Mouse (Mus musculus) hindbrain, embryonic 15.5 days (tissue): ENCODE measurements at regions not wholly inside any gene's neighbourhood (a gene's known extent, or its start where the extent isn't known, plus 50 kb on each side); places are given as distances from the start of the nearest gene placed in this dataset.
"Not testable (repeated sequence)": the region's sequence is repeated elsewhere in the genome, so short reads cannot be mapped to it uniquely, and the experiment has no call there.

Experiments used
- ATAC-seq: fragments of 200-750 bp; cut with Nextera tagmentation; 2 replicates; pipeline ENCODE4 v1.8.0; 2017; ENCODE audit warnings: low read depth, moderate number of reproducible peaks, moderate TSS enrichment; ENCODE audit not compliant: low FRiP score
- H3K27ac ChIP-seq: fragments of 300-500 bp; sonication (generic); replicated peaks from 2 replicates; pipeline ENCODE4 v1.5.1; 2015; ENCODE audit warnings: mild to moderate bottlenecking, inconsistent platforms
- H3K27me3 ChIP-seq: fragments of 300-500 bp; sonication (generic); 2 replicates; pipeline ENCODE4 v1.6.1; 2015; ENCODE audit warnings: control low read depth, inconsistent platforms
- H3K36me3 ChIP-seq: fragments of 300-500 bp; sonication (generic); 2 replicates; pipeline ENCODE4 v1.6.1; 2015; ENCODE audit warnings: control low read depth, inconsistent platforms
- H3K4me1 ChIP-seq: fragments of 300-500 bp; sonication (generic); replicated peaks from 2 replicates; pipeline ENCODE4 v1.6.1; 2015; ENCODE audit warnings: control low read depth, inconsistent platforms
- H3K4me2 ChIP-seq: fragments of 300-500 bp; sonication (generic); 2 replicates; pipeline ENCODE4 v1.6.1; 2015; ENCODE audit warnings: moderate library complexity, mild to moderate bottlenecking, inconsistent platforms
- H3K4me3 ChIP-seq: fragments of 300-500 bp; sonication (generic); 2 replicates; pipeline ENCODE4 v1.5.1; 2015; ENCODE audit warnings: mild to moderate bottlenecking, inconsistent platforms
- H3K9ac ChIP-seq: fragments of 300-500 bp; sonication (generic); 2 replicates; pipeline ENCODE4 v1.6.1; 2015; ENCODE audit warnings: inconsistent platforms
- H3K9me3 ChIP-seq: fragments of 300-500 bp; sonication (generic); 2 replicates; pipeline ENCODE4 v1.6.1; 2016; ENCODE audit warnings: control low read depth, inconsistent platforms
- WGBS: fragments of 180-500 bp; shearing (Covaris S2); methylation state at CpG from one replicate; pipeline ENCODE4 v1.1.7; 2015; 5-methylcytosine and 5-hydroxymethylcytosine counted together

DNA sequence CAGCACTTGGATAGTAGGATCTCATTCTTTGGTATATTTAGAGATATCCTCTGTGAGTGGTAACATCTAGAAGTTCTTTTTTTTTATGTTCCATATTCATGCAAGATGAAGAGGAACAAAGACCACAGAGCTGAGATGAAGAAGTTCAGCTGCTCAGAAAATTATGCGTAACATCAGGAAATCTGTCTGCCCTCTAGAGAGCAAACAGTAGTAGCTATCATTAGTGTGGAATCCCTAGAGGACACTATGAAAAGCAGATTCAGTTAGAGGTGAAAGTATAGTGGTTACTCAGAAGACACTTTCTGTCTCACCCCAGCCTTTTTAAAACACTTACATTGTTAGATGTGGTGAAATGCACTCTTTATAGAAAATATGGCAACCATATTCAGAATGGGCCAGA lies 1214.9 kb upstream of the Tacstd2 start:
- Histone ChIP-seq H3K4me1 (no peaks in the 10 kb centered on the region), H3K36me3 (no peaks in the 10 kb centered on the region), H3K27ac (no peak overlapping the region), H3K9me3 (no peaks in the 10 kb centered on the region), H3K4me3 (no peak overlapping the region), H3K27me3 (no peaks in the 10 kb centered on the region), H3K4me2 (no peak overlapping the region), H3K9ac (no peak overlapping the region)
- ATAC-seq = no peak
- WGBS = 94% methylated on average over 1 of the region's 1 CpGs

DNA sequence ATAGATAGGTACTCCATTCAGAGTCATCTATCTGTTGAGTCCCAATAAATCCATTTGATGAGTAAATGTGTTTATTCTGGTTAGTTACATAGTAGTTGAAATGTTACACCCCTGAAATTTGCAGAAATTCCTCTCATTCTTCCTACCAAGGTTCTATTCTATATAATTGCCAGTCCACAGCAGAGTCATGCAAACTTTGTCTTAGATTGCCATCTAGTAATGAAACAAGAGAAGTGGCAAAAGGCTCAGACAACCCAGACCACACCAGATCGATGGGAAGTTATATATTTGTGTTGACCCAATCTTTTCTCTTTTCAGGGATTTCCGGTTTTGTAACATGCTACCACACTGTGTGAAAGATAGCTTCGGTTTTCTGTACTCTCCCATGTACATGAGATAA lies 1214.1 kb upstream of the Tacstd2 start:
- Histone ChIP-seq H3K4me1 (no peaks in the 10 kb centered on the region), H3K9ac (no peak overlapping the region), H3K27ac (no peak overlapping the region), H3K27me3 (no peaks in the 10 kb centered on the region), H3K4me3 (no peak overlapping the region), H3K9me3 (no peaks in the 10 kb centered on the region), H3K4me2 (no peak overlapping the region), H3K36me3 (no peaks in the 10 kb centered on the region)
- WGBS = 83% methylated on average over 3 of the region's 3 CpGs
- ATAC-seq = no peak

GRCm38 (mm10) chr6:68738573-68738972 lies 1203.0 kb upstream of the Tacstd2 start:
- ATAC-seq = no peak
- H3K9ac ChIP-seq = no peak overlapping the region
- H3K27me3 ChIP-seq = no peaks in the 10 kb centered on the region
- no peak overlapping the region for H3K4me2 ChIP-seq
- H3K9me3 ChIP-seq = no peaks in the 10 kb centered on the region
- H3K4me3 ChIP-seq = no peak overlapping the region
- H3K4me1 ChIP-seq = no peaks in the 10 kb centered on the region
- H3K36me3 ChIP-seq = no peaks in the 10 kb centered on the region
- H3K27ac ChIP-seq = no peak overlapping the region

DNA sequence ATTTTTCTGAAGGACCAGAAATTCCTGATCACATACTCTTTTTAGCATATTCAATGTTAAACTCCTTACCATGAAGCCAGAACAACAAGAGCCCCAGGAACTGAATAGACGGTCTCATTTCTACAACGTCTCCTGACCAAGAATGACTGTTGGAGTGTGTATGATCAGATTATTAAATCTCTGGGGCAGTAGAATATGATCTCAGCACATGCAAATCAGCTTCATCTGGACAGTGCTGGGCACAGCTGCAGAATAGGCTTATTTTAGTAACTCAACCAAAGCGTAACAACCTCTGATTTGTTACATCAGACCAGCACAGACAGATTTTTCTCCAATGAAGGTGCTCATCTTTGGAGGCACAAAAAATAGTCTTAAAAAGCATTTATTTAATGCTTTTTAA lies 1201.1 kb upstream of the Tacstd2 start:
- no peaks in the 10 kb centered on the region for H3K9me3 ChIP-seq
- no peak overlapping the region for H3K27ac ChIP-seq
- no peak overlapping the region for H3K9ac ChIP-seq

GRCm38 (mm10) chr6:68736068-68736467 lies 1200.5 kb upstream of the Tacstd2 start:
- H3K4me1 ChIP-seq = no peaks in the 10 kb centered on the region
- H3K4me2 ChIP-seq = no peak overlapping the region
- no peak for ATAC-seq
- no peaks in the 10 kb centered on the region for H3K9me3 ChIP-seq
- no peak overlapping the region for H3K9ac ChIP-seq
- H3K4me3 ChIP-seq = no peak overlapping the region
- H3K36me3 ChIP-seq = no peaks in the 10 kb centered on the region
- no peak overlapping the region for H3K27ac ChIP-seq
- H3K27me3 ChIP-seq = no peaks in the 10 kb centered on the region

More for the DNA sequence above, 1201.1 kb upstream of the Tacstd2 start:
- Histone ChIP-seq H3K4me1 (no peaks in the 10 kb centered on the region), H3K27me3 (no peaks in the 10 kb centered on the region), H3K4me2 (no peak overlapping the region), H3K36me3 (no peaks in the 10 kb centered on the region), H3K4me3 (no peak overlapping the region)
- 88% methylated on average over 3 of the region's 3 CpGs for WGBS
- ATAC-seq = no peak

DNA sequence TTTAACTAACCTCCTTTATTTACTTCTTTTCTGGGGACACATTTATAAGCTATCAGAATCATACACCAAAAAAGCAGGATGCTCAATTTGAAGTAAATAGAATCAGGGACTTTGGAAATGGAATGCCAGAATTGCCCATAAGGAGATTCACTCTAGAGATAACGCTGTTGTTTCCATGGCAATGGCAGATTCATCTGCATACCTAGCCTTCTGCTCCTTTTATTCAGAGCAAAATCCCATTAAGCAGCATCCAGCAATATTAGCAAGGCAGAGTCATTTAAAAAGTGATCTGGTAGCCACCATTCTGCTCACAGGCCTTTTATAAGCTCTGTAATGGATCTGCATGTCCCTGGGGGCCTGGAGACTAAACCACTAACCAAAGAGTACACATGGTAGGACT lies 1175.5 kb upstream of the Tacstd2 start:
- not testable (repeated sequence) for H3K36me3 ChIP-seq, H3K4me1 ChIP-seq, ATAC-seq, H3K27me3 ChIP-seq, H3K9me3 ChIP-seq, H3K27ac ChIP-seq, H3K4me3 ChIP-seq, H3K9ac ChIP-seq, H3K4me2 ChIP-seq
- 78% methylated on average over 1 of the region's 1 CpGs for WGBS

DNA sequence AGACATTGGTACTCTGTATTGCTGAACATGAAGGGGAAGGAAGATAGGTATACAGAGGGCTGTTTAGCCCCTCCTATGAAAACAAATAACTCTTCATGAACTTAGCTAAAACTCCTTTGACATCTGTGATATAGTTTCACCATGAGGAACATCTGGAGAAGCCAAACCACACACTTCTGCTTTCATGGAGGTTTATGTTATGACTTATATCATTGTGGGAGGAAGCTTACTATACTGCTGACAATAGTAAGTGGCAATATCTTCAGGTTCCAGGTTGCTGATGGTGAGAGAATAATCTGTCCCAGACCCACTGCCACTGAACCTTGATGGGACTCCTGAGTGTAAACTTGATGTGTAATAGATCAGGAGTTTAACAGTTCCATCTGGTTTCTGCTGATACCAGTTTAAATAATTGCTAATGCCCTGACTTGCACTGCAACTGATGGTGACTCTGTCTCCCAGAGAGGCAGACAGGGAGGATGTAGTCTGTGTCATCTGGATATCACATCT lies 1168.8 kb upstream of the Tacstd2 start:
- not testable (repeated sequence) for H3K27me3 ChIP-seq, H3K4me3 ChIP-seq, H3K4me1 ChIP-seq, H3K27ac ChIP-seq, H3K36me3 ChIP-seq, H3K9ac ChIP-seq, H3K9me3 ChIP-seq, H3K4me2 ChIP-seq, ATAC-seq

- not testable (repeated sequence) for H3K9me3 ChIP-seq, H3K4me3 ChIP-seq, H3K9ac ChIP-seq, H3K27me3 ChIP-seq, H3K27ac ChIP-seq, H3K36me3 ChIP-seq, H3K4me2 ChIP-seq, ATAC-seq, H3K4me1 ChIP-seq
Measured at GRCm38 (mm10) chr6:68680792-68681110, 1145.2 kb upstream of the Tacstd2 start.

- Histone ChIP-seq H3K9me3 (no peaks in the 10 kb centered on the region), H3K4me1 (no peaks in the 10 kb centered on the region), H3K9ac (no peak overlapping the region), H3K4me2 (no peak overlapping the region), H3K27ac (no peak overlapping the region), H3K27me3 (no peaks in the 10 kb centered on the region), H3K36me3 (no peaks in the 10 kb centered on the region), H3K4me3 (no peak overlapping the region)
- WGBS = 87% methylated on average over 3 of the region's 3 CpGs
- no peak for ATAC-seq
Measured at GRCm38 (mm10) chr6:68680099-68680791, 1144.6 kb upstream of the Tacstd2 start.

GRCm38 (mm10) chr6:68668433-68668832 lies 1132.8 kb upstream of the Tacstd2 start:
- peak; percentile 82; the same call in 1 of the 2 replicates for ATAC-seq
- Histone ChIP-seq H3K4me3 (peak overlapping the region; percentile 22), H3K4me2 (peak overlapping the region; percentile 46)
- WGBS = 1% methylated on average over 10 of the region's 10 CpGs
- not testable (repeated sequence) for H3K36me3 ChIP-seq, H3K4me1 ChIP-seq, H3K27me3 ChIP-seq, H3K9me3 ChIP-seq, H3K27ac ChIP-seq, H3K9ac ChIP-seq

DNA sequence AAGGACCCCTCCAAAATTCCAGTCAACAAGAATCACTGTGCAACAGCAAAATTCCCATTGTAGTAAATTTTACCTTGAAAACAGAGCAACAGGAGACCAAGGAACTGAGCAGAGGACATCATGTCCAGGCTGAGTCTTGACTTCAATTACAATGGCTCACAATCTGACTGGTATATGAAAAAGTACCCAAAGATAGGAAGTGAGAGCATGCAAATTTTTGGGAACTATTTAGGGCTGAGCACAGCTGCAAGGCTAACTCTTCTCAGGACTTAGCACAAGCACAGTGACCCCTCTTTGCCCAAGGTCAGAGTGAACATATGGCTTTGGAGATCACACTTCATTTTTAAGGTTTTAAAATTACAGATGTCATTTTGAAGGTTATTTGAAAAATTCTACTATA lies 1096.7 kb upstream of the Tacstd2 start:
- not testable (repeated sequence) for H3K36me3 ChIP-seq, ATAC-seq

DNA sequence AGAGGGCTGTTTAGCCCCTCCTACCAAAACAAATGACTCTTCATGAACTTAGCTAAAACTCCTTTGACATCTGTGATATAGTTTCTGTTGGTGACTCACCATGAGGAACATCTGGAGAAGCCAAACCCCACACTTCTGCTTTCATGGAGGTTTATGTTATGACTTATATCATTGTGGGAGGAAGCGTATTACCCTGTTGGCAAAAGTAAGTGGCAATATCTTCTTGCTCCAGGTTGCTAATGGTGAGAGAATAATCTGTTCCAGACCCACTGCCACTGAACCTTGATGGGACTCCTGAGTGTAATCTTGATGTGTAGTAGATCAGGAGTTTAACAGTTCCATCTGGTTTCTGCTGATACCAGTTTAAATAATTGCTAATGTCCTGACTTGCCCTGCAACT lies 1096.2 kb upstream of the Tacstd2 start:
- no peak overlapping the region for H3K4me2 ChIP-seq
- H3K27me3 ChIP-seq = no peaks in the 10 kb centered on the region
- no peak overlapping the region for H3K9ac ChIP-seq
- no peak for ATAC-seq
- WGBS = 75% methylated on average over 1 of the region's 1 CpGs
- no peaks in the 10 kb centered on the region for H3K9me3 ChIP-seq
- no peak overlapping the region for H3K4me3 ChIP-seq
- no peaks in the 10 kb centered on the region for H3K4me1 ChIP-seq
- H3K36me3 ChIP-seq = no peaks in the 10 kb centered on the region
- no peak overlapping the region for H3K27ac ChIP-seq

More for the DNA sequence above, 1096.7 kb upstream of the Tacstd2 start:
- not testable (repeated sequence) for H3K27ac ChIP-seq, H3K4me1 ChIP-seq, H3K27me3 ChIP-seq, H3K9me3 ChIP-seq, H3K4me2 ChIP-seq, H3K9ac ChIP-seq, H3K4me3 ChIP-seq

- no peak for ATAC-seq
Measured at GRCm38 (mm10) chr6:68606033-68606432, 1070.4 kb upstream of the Tacstd2 start.

More at GRCm38 (mm10) chr6:68606033-68606432, 1070.4 kb upstream of the Tacstd2 start:
- H3K4me3 ChIP-seq = no peak overlapping the region
- no peak overlapping the region for H3K27ac ChIP-seq
- no peaks in the 10 kb centered on the region for H3K9me3 ChIP-seq
- H3K9ac ChIP-seq = no peak overlapping the region
- no peaks in the 10 kb centered on the region for H3K27me3 ChIP-seq
- no peaks in the 10 kb centered on the region for H3K4me1 ChIP-seq
- no peaks in the 10 kb centered on the region for H3K36me3 ChIP-seq
- 71% methylated on average over 2 of the region's 2 CpGs for WGBS
- H3K4me2 ChIP-seq = no peak overlapping the region
